Mouse (Mus musculus) adrenal gland, postnatal 36 days (tissue): ENCODE measurements around the gene Sugp2. TPM values are rescaled to one million over a fixed set of nuclear protein-coding genes. Genes with fewer than 3 reads are reported as not detected.

Source experiments
- DNase-seq, 2 experiments: peaks; one replicate each; pipeline ENCODE4 v3.0.0; 2021; ENCODE audit warnings: mixed read lengths in 1 of 2
- total RNA-seq, 2 experiments: library from RNA; stranded (reverse); gene quantifications; 2 replicates each; pipeline ENCODE4 v1.2.3; 2021

Gene Sugp2
- total RNA-seq, 2 experiments from 2014 or later = 24.0 to 34.1 TPM

- peak; percentile 70 to 82 for DNase-seq
These were observed 13.7 kb upstream of the Sugp2 start for GRCm38 (mm10) chr8:70220236-70220840.

DNA sequence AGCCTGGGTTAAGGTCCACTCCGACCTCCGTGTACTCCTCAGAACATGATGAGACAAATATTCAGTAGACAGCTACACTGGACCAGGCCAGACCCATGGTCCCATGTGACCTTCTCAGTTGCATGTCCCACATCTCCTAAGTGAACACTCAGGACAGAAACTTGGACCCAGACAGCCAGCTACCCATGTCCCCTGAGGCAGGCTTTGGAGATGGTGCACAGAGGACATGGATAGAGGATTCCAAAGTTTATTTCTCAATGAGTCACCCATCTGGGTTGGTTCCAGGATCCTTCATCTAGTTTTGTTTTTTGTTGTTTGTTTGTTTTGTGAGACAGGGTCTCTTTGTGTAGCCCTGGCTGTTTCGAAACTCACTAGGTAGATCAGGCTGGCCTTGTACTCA is 13.1 kb upstream of the Sugp2 start:
- DNase-seq = peak; percentile 17 to 35

- DNase-seq = no peak
These were observed 12.0 kb upstream of the Sugp2 start for GRCm38 (mm10) chr8:70222041-70222440.

DNA sequence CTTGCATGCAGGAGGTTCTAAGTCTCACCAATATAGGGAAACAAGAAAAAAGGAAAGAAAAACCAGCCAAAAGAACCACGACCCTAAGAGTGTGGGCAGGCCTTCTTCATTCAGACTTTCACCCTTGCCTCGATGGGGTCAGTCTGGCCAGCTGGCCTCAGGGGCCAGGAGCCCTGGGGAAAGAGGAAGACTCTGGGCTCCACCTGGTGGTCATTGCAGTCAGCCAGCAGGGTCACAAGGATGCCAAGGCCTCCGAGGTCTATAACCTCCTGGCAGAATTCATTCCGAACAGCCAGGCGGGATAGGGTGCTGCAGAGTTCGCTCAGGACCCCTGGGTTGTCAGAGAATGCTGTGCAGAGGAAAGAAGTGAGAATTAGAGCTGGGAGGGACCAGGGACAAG is 10.7 kb upstream of the Sugp2 start:
- peak; percentile 58 to 75 for DNase-seq

DNA sequence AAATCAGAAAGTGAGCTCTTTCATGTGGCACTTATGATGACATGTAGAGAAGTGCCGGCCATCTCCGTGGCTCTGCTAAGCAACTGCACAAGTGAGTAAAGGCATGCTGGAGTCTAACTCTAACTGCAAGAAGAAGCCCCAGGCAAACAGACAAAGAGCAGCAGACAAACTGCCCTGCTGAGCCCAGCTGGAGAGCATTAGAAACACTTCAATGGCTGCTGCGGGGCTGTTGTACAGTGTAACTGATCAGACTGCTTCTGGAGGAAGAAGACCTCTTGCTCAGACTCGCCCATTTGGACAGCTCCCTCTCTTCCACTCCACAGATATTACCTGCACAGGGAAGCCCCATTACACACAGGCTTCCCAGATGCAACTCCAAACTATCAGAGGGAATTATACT is 6.0 kb upstream of the Sugp2 start:
- no peak for DNase-seq

GRCm38 (mm10) chr8:70230837-70231236 is 3.2 kb upstream of the Sugp2 start:
- peak in 1 of 2 experiments; percentile 43 for DNase-seq

GRCm38 (mm10) chr8:70233606-70234005 is 420 bp upstream of the Sugp2 start:
- no peak for DNase-seq

- DNase-seq = no peak
These were observed 729 bp downstream of the Sugp2 start for GRCm38 (mm10) chr8:70234781-70235128.

- DNase-seq = no peak
These were observed 3.8 kb downstream of the Sugp2 start for GRCm38 (mm10) chr8:70237842-70238241.

DNA sequence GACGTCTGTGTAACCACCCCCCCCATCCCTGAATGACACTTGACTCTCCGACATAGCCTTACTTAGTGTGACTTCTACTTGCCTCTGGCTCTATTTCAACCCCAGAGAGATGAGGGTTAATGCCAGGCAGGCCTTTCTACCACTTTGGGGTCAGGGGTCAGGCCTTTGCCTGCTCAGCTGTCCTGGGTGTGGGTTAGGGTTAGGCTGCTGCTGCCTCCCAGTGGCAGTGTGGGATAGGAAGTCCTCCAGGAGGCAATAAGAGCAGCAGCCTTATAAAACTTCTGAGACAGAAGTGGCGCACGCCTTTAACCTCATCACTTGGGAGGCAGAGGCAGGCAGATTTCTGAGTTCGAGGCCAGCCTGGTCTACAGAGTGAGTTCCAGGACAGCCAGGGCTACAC is 6.6 kb downstream of the Sugp2 start:
- DNase-seq = no peak

- peak; percentile 63 to 71 for DNase-seq
These were observed 12.6 kb downstream of the Sugp2 start for GRCm38 (mm10) chr8:70246622-70247021.

DNA sequence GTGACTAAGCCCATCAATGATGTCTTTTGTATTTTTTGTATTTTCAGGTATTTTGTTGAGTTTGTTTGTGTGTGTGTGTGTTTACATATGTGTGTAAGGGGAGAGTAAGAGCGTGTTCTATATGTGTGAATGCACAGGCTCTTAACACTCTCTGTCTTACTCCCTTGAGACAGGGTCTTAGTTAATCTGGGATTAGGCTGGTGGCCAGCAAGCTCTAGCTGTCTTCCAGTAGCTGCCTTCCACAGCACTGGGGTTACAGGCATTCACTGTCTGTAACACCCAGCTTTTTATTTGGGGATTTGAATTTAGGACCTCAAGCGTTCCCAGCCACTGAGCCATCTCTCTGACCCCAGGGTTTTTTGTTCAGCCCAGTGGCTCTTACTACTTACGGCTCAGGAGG is 13.8 kb downstream of the Sugp2 start:
- no peak for DNase-seq

- no peak for DNase-seq
These were observed 20.6 kb downstream of the Sugp2 start for GRCm38 (mm10) chr8:70254628-70255027.

DNA sequence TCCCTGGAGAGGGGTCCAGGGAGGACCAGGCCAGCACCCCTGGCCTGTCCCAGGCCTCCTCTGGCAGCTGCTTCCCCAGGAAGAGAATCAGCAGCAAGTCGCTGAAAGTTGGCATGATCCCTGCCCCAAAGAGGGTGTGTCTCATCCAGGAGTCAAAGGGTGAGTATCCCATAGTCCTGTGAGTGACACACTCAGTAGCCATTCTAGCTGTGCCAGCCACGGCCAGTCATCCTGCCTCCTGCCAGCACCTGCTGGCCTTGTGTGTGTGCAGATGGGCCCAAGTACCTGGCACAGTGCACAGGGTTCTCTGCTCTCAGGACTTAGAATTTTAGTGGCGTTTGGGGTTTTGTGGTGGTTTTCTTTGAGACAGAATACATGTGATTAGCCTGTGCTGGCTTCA is 23.4 kb downstream of the Sugp2 start:
- DNase-seq = no peak

- DNase-seq = no peak
These were observed 24.6 kb downstream of the Sugp2 start for GRCm38 (mm10) chr8:70258600-70258999.

DNA sequence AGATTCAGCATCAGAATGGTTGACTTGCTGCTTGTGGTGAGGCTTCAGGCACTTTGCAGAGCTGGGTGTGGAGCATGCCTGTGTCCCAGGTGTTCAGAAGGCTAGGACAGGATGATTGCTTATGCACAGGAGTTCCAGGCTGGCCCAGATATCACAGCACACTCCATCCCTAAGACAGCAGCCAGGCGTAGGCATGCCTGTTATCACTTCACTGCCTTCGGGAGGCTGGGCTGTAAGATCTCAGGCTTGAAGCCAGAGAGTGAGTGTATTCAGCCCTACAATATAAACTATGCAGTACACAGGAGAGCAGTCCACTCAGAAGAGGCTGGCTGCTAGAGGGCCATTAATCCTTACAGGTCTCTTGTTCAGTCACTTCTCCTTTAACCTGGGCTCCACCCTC is 25.0 kb downstream of the Sugp2 start:
- DNase-seq = no peak

- no peak for DNase-seq
These were observed 33.6 kb downstream of the Sugp2 start for GRCm38 (mm10) chr8:70267674-70268073.

DNA sequence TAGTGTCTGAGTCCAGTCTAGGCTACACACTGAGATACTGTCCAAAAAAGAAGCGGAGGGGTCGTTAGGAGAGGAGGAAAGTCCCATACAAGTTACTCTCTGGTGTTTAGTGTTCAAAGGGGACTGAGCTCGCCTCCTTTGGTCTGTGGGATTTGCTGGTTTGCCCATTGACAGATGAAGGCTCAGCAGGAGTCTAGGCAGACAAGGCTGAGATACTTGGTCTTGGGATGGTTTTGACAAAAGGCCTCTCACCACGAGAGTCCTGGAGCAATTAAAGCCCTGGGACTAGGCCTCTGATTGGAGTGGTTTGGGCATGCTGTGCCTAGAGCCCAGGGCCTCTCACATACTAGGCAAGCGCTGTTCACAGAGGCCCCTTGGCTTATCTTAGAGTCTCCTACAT is 34.3 kb downstream of the Sugp2 start:
- no peak for DNase-seq

DNA sequence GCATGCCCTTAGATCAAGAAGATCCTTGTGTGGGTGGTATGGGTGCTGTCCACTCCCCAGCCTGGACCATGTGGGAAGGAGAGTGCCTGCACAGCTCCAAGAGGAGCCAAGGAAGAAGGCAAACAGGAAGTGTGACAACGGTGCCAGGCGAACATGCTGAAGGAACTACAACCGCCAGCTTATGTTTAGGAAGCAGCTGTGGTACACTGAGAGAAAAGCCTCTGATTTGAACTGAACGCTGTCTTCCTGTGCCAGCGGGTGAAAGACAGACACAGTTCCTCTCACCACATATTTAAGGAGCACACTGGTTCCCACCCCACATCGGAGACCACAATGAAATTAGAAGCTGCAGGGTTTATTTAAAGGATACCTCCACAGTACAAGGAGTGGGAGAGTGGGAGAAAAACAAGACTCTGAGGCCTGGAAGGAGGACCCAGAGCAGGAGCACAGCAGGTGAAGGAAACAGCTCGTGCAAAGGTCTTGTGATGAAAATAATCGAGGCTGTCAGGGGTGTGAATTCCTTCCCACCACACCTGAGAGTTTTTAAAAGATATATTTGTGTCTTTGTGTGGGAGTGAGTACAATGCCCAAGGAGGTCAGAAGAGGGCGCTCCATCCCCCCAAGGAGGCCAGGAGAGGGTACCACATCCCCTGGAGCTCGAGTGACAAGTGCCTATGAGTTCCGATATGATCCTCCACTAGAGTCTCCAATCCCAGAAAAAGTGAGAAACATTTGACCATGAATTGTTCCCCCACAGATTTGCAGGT is 35.0 kb downstream of the Sugp2 start:
- DNase-seq = peak in 1 of 2 experiments; percentile 54

GRCm38 (mm10) chr8:70272949-70273348 is 38.9 kb downstream of the Sugp2 start:
- DNase-seq = peak; percentile 71 to 77

DNA sequence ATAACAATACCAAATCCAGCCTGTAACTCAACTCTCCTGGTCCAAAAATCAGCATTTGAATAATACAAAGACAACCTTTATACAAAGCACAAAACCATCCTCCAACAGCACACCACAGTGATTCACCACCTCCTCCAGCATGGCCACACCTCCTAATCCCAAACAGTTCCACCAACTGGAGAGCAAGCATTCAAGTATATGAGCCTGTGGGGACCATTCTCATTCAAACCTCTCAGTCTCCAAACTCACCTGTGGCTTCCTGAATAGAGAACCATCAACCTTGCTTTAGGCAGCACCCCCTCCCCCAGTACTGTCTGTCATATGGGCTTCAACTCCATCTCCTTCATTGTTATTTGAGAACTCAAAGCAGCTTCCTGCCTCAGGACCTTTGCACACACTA is 40.3 kb downstream of the Sugp2 start:
- DNase-seq = no peak

DNA sequence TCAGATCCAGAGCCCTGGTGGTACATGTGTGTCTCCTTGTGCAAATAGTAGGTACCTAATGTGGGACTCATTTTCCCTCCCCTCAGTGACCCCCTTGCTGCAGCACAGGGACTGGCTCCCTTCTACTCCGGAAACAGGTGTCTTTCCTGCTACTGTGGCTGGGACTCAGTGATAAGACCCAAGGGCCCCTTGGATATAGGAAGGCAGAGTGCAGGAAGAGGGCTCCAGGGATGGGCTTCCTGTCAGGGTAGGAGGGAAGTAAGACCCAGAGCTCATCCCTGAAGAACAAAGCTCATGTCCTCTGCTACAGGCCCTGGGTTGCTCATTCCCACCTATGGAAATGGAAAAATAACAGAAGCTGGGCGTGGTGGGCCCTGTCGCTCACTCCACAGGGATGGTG is 42.5 kb downstream of the Sugp2 start:
- peak; percentile 25 to 35 for DNase-seq

GRCm38 (mm10) chr8:70278175-70278574 is 44.1 kb downstream of the Sugp2 start:
- peak in 1 of 2 experiments; percentile 25 for DNase-seq

- no peak for DNase-seq
These were observed 45.2 kb downstream of the Sugp2 start for GRCm38 (mm10) chr8:70279266-70279665.
